Mouse (Mus musculus): ENCODE measurements around the gene Myom3. TPM values are rescaled to one million over a fixed set of nuclear protein-coding genes. Genes with fewer than 3 reads are reported as not detected.

Gene Myom3
- polyA plus RNA-seq, 1 experiment from 2014 or later = 0.66 TPM

DNA sequence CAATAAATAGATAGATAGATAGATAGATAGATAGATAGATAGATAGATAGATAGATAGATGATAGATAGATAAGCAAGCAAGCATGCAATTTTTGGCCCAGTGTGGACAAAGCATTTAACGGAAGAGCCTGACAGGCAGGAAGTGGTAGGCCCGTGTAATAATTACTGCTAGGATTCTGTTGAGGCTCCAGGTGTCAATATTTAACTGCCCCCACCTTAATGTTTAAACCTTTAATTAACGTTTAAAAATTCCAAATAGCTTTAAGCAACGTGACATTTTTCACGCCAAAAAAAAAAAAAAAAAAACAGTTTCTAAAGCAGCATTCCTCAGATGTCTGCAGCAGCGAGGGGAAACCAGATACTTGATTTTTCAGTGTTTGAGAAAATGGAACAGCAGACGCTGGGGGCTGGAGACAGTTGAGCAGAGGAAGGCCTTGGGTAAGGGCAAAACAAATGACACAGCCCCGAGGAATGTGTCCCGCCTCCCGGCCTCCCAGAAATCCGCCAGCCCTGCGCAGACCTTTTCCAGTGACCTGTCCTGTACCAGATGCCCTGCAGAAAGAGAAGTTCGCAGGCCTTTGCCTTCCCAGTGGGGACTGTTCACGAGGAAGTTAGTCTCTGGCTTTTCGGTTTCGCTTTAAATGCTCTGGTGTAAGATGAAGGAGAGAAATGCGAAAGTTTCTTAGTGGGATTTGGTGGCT, 60.5 kb downstream of the Myom3 start:
- H3K9ac ChIP-seq (ENCODE audit: low read depth, low read length) = no peak overlapping the region

DNA sequence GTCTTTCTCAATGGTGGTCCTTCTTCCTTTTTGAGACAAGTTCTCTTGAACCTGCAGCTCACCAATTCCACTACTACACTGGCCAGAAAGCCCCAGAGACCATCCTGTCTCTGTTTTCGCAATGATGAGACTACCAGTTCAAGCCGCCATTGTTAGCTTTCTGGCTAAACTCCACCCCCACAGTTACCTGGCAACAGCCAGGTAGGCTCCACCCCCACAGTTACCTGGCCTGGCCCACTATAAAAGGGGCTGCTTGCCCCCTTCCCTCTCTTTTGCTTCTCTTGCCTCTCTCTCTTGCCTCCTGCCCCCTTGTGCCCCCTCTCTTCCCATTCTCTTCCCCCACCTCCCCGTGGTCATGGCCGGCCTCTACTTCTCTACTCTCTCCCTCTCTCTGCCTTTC, 62.3 kb downstream of the Myom3 start:
- Histone ChIP-seq H3K4me3 (ENCODE audit: low read depth, low read length) (no peak overlapping the region), H3K4me2 (replicated peaks; ENCODE audit: low read depth) (no peak overlapping the region), H3K36me3 (ENCODE audit: control insufficient read depth, insufficient read depth) (no peaks in the 10 kb centered on the region), H3K9me3 (ENCODE audit: control insufficient read depth) (no peaks in the 10 kb centered on the region), H3K4me1 (replicated peaks; ENCODE audit: control insufficient read depth, insufficient read depth, low read length) (no peaks in the 10 kb centered on the region), H3K27me3 (replicated peaks; ENCODE audit: control insufficient read depth, insufficient read depth, low read length) (no peaks in the 10 kb centered on the region), H3K9ac (ENCODE audit: low read depth, low read length) (no peak overlapping the region), H3K27ac (ENCODE audit: low read depth, low read length) (no peak overlapping the region)
- no peak for ATAC-seq
- 86% methylated on average over 4 of the region's 4 CpGs for WGBS
- TF ChIP-seq CTCF (IDR thresholded peaks at IDR 0.05; ENCODE audit: low read depth) = no peak

More for the DNA sequence above, 60.5 kb downstream of the Myom3 start:
- Histone ChIP-seq H3K27ac (ENCODE audit: low read depth, low read length) (no peak overlapping the region), H3K36me3 (ENCODE audit: control insufficient read depth, insufficient read depth) (no peaks in the 10 kb centered on the region), H3K9me3 (ENCODE audit: control insufficient read depth) (no peaks in the 10 kb centered on the region), H3K27me3 (replicated peaks; ENCODE audit: control insufficient read depth, insufficient read depth, low read length) (no peaks in the 10 kb centered on the region), H3K4me2 (replicated peaks; ENCODE audit: low read depth) (no peak overlapping the region), H3K4me1 (replicated peaks; ENCODE audit: control insufficient read depth, insufficient read depth, low read length) (no peaks in the 10 kb centered on the region), H3K4me3 (ENCODE audit: low read depth, low read length) (no peak overlapping the region)
- TF ChIP-seq CTCF (IDR thresholded peaks at IDR 0.05; ENCODE audit: low read depth) = no peak
- no peak for ATAC-seq
- 48% methylated on average over 17 of the region's 17 CpGs for WGBS

DNA sequence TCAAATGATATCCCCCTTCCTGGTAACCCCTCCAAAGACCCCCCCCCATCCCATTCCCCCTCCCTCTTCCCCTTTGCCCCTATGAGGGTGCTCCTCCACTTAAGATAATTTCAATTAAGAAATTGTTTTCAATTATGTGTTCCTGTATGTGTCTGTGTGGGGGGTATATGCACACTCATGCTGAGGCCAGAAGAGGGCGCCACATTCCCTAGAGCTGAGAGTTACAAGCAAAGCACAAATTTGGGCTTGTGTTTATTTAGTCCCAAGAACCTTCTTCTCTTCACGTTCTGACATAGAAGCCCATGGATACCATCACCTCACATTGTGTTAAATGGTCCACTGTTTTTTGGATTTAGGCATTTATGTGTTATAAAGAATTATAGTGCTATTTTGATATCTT, 63.8 kb downstream of the Myom3 start:
- ATAC-seq = no peak
- Histone ChIP-seq H3K27ac (ENCODE audit: low read depth, low read length) (no peak overlapping the region), H3K36me3 (ENCODE audit: control insufficient read depth, insufficient read depth) (no peaks in the 10 kb centered on the region), H3K4me2 (replicated peaks; ENCODE audit: low read depth) (no peak overlapping the region), H3K9ac (ENCODE audit: low read depth, low read length) (no peak overlapping the region), H3K9me3 (ENCODE audit: control insufficient read depth) (no peaks in the 10 kb centered on the region), H3K4me1 (replicated peaks; ENCODE audit: control insufficient read depth, insufficient read depth, low read length) (no peaks in the 10 kb centered on the region), H3K27me3 (replicated peaks; ENCODE audit: control insufficient read depth, insufficient read depth, low read length) (no peaks in the 10 kb centered on the region), H3K4me3 (ENCODE audit: low read depth, low read length) (no peak overlapping the region)
- WGBS = 67% methylated on average over 2 of the region's 2 CpGs
- peak; percentile 72 for TF ChIP-seq CTCF (IDR thresholded peaks at IDR 0.05; ENCODE audit: low read depth)

DNA sequence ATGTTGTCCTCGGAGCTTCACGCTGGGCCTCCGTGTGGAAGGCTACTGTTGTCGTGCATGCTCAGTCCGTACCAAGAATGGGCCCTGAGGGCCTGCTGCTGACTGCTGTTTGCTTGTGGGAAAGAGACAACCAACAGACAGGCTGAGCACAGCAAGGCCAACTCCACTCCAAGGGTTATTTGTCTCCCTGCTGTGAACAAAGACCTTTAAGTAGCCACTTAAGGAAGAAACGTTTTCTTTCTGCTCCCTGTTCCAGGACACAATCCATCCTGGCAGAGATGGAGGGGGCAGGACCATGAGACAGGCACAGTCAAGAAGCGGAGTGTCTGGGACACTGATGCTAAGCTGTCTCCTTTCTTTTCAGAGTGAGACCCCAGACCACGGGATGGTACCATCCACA, 64.7 kb downstream of the Myom3 start:
- Histone ChIP-seq H3K27me3 (replicated peaks; ENCODE audit: control insufficient read depth, insufficient read depth, low read length) (no peaks in the 10 kb centered on the region), H3K36me3 (ENCODE audit: control insufficient read depth, insufficient read depth) (no peaks in the 10 kb centered on the region), H3K4me2 (replicated peaks; ENCODE audit: low read depth) (no peak overlapping the region), H3K9ac (ENCODE audit: low read depth, low read length) (no peak overlapping the region), H3K9me3 (ENCODE audit: control insufficient read depth) (no peaks in the 10 kb centered on the region), H3K27ac (ENCODE audit: low read depth, low read length) (no peak overlapping the region), H3K4me1 (replicated peaks; ENCODE audit: control insufficient read depth, insufficient read depth, low read length) (no peaks in the 10 kb centered on the region), H3K4me3 (ENCODE audit: low read depth, low read length) (no peak overlapping the region)
- no peak for ATAC-seq
- 58% methylated on average over 8 of the region's 8 CpGs for WGBS
- TF ChIP-seq CTCF (IDR thresholded peaks at IDR 0.05; ENCODE audit: low read depth) = no peak

DNA sequence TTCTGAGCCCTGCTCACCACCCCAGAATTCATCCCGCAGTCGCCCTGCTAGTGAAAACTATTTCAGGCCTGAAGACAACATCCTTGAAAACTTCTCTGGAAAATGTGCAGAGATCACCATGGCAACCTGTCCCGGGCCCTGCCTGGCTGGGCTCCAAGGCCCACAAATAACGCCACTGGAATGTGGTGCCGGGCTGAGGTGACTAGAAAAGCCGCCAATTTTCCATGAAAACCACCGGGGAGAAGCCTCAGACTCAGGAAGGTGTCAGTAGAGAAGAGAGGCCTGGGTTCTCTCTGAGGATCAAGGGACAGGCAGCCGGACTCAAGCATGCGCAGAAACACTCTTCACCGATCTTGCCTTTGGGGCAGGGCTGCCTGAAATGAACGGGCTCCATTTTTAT, 69.0 kb downstream of the Myom3 start:
- Histone ChIP-seq H3K27ac (ENCODE audit: low read depth, low read length) (peak overlapping the region; percentile 50; the same call in 1 of the 2 replicates), H3K36me3 (ENCODE audit: control insufficient read depth, insufficient read depth) (no peaks in the 10 kb centered on the region), H3K9me3 (ENCODE audit: control insufficient read depth) (no peaks in the 10 kb centered on the region), H3K4me2 (replicated peaks; ENCODE audit: low read depth) (no peak overlapping the region), H3K4me3 (ENCODE audit: low read depth, low read length) (no peak overlapping the region), H3K9ac (ENCODE audit: low read depth, low read length) (no peak overlapping the region), H3K4me1 (replicated peaks; ENCODE audit: control insufficient read depth, insufficient read depth, low read length) (no peaks in the 10 kb centered on the region), H3K27me3 (replicated peaks; ENCODE audit: control insufficient read depth, insufficient read depth, low read length) (no peaks in the 10 kb centered on the region)
- WGBS = 22% methylated on average over 11 of the region's 11 CpGs
- 0 out of 2 replicates have a peak, but pooled peaks have one; percentile 22 for ATAC-seq
- no peak for TF ChIP-seq CTCF (IDR thresholded peaks at IDR 0.05; ENCODE audit: low read depth)

DNA sequence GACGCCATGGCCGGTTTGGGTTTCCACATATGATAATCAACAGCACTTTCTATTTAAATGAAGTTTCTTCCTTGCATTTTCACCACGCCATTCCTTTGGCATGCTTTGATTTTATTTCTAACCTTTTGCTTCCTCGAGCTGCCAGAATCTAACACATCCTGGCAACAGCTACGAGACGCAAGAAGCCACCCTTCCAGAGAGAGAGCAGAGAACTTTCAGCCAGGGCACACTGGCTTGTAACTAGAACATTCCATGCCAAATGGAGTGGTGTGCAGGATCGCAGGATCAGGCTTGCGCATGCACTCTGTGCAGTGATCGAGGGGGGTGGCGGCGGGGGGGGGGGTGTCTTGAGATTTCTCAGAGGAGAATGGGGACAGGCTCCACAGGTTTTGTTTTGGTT, 72.6 kb downstream of the Myom3 start:
- 75% methylated on average over 11 of the region's 11 CpGs for WGBS
- Histone ChIP-seq H3K9ac (ENCODE audit: low read depth, low read length) (no peak overlapping the region), H3K27ac (ENCODE audit: low read depth, low read length) (no peak overlapping the region), H3K36me3 (ENCODE audit: control insufficient read depth, insufficient read depth) (no peaks in the 10 kb centered on the region), H3K4me2 (replicated peaks; ENCODE audit: low read depth) (no peak overlapping the region), H3K4me1 (replicated peaks; ENCODE audit: control insufficient read depth, insufficient read depth, low read length) (no peaks in the 10 kb centered on the region), H3K27me3 (replicated peaks; ENCODE audit: control insufficient read depth, insufficient read depth, low read length) (no peaks in the 10 kb centered on the region), H3K9me3 (ENCODE audit: control insufficient read depth) (no peaks in the 10 kb centered on the region), H3K4me3 (ENCODE audit: low read depth, low read length) (no peak overlapping the region)
- no peak for ATAC-seq
- TF ChIP-seq CTCF (IDR thresholded peaks at IDR 0.05; ENCODE audit: low read depth) = no peak

All from intestine, postnatal 0 days (tissue).